Mouse (Mus musculus) small intestine, adult 2 months (tissue): ENCODE measurements around the gene Agrn. TPM values are rescaled to one million over a fixed set of nuclear protein-coding genes. Genes with fewer than 3 reads are reported as not detected.

Source experiments
- H3K27ac ChIP-seq: fragments of 200-500 bp; 2 replicates; pipeline ENCODE4 v1.5.1; 2012; ENCODE audit warnings: low read depth, low read length, control low read depth, inconsistent platforms; ENCODE audit not compliant: insufficient read depth
- H3K27me3 ChIP-seq: fragments of 200-500 bp; 2 replicates; pipeline ENCODE4 v1.6.1; 2012; ENCODE audit warnings: mild to moderate bottlenecking, moderate library complexity, low read length, inconsistent platforms; ENCODE audit not compliant: control insufficient read depth, insufficient read depth
- H3K36me3 ChIP-seq: fragments of 200-500 bp; 2 replicates; pipeline ENCODE4 v1.6.1; 2012; ENCODE audit warnings: mild to moderate bottlenecking, low read length, control low read depth, inconsistent platforms; ENCODE audit not compliant: control insufficient read depth, insufficient read depth
- H3K4me1 ChIP-seq: fragments of 200-500 bp; 2 replicates; pipeline ENCODE4 v1.6.1; 2012; ENCODE audit warnings: low read length, inconsistent platforms, mixed read lengths; ENCODE audit not compliant: control insufficient read depth, insufficient read depth, insufficient read length
- H3K4me3 ChIP-seq: fragments of 200-500 bp; 2 replicates; pipeline ENCODE4 v1.5.1; 2012; ENCODE audit warnings: low read depth, mild to moderate bottlenecking, control low read depth, inconsistent platforms, low read length, moderate library complexity
- CTCF ChIP-seq: fragments of 200-500 bp; IDR thresholded peaks from 2 replicates; pipeline ENCODE4 v1.5.1; 2012; ENCODE audit warnings: low read depth, mild to moderate bottlenecking, control low read depth, inconsistent platforms, low read length, moderate library complexity, mixed read lengths; ENCODE audit not compliant: insufficient replicate concordance, insufficient read length; ENCODE audit errors: extremely low read depth
- POLR2A ChIP-seq: fragments of 200-500 bp; IDR thresholded peaks from 2 replicates; pipeline ENCODE4 v1.6.1; 2012; ENCODE audit warnings: low read depth, mild to moderate bottlenecking, control low read depth, inconsistent platforms, low read length, moderate library complexity
- WGBS: fragments of 180-500 bp; shearing (Covaris S2); methylation state at CpG from one replicate; pipeline ENCODE4 v1.1.7; 2018; 5-methylcytosine and 5-hydroxymethylcytosine counted together
- polyA plus RNA-seq: library from polyadenylated mRNA; depleted of rRNA; stranded (reverse); fragments of >200 nt; gene quantifications from 2 replicates; pipeline ENCODE4 v1.2.3, GENCODE M21; 2012; rRNA removed

Gene Agrn
- polyA plus RNA-seq = 53.6 and 101 TPM in 2 replicates

- H3K4me3 ChIP-seq = peak within 1 kb of the TSS; percentile 82
- H3K36me3 ChIP-seq = 0 out of 2 replicates have a peak, but pooled peaks cover 3% of the 10 kb centered on the region
- under 1% methylated on average over 67 of the region's 88 CpGs for WGBS
- H3K27me3 ChIP-seq = no peaks in the 10 kb centered on the region
- peak within 1 kb of the TSS; percentile 90 for H3K27ac ChIP-seq
- TF ChIP-seq POLR2A (peak; percentile 41; the same call in 1 of the 2 replicates), CTCF (no peak)
- H3K4me1 ChIP-seq = peaks cover 28% of the 10 kb centered on the region; the same call in 1 of the 2 replicates
Observed at GRCm38 (mm10) chr4:156197131-156197828, at the start of gene Agrn. Agrn (minus strand) TSS chr4:156197488.

DNA sequence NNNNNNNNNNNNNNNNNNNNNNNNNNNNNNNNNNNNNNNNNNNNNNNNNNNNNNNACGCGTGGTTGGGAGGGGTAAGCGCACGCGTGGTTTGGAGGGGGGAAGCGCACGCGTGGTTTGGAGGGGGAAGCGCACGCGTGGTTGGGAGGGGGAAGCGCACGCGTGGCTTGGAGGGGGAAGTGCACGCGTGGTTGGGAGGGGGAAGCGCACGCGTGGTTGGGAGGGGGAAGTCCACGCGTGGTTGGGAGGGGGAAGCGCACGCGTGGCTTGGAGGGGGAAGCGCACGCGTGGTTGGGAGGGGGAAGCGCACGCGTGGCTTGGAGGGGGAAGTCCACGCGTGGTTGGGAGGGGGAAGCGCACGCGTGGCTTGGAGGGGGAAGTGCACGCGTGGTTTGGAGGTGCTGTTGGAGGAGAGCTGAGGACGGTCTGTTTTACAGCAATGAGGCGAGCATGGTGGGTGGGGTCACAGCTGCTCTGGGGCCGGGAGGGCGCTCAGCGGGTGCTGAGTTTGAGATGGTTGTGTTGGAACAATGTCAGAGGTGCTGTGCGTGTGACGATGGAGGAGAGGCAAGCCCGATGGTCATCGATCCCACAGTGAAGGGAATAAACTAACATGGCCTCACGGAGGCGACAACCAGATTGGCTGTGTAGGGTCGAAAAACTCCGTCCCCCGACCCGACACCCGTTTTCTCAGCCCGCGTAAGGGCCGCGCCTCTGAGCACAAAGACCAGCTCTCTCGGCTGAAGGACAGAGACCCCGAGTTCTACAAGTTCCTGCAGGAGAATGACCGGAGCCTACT is 39.6 kb upstream of the Agrn start:
- H3K27me3 ChIP-seq = no peaks in the 10 kb centered on the region
- TF ChIP-seq CTCF = no peak
- TF ChIP-seq POLR2A = no peak
- WGBS = 21% methylated on average over 55 of the region's 60 CpGs
- H3K27ac ChIP-seq = no peak overlapping the region
- H3K4me1 ChIP-seq = peaks cover 3% of the 10 kb centered on the region
- peaks cover 26% of the 10 kb centered on the region for H3K36me3 ChIP-seq
- peak overlapping the region; percentile 71 for H3K4me3 ChIP-seq

DNA sequence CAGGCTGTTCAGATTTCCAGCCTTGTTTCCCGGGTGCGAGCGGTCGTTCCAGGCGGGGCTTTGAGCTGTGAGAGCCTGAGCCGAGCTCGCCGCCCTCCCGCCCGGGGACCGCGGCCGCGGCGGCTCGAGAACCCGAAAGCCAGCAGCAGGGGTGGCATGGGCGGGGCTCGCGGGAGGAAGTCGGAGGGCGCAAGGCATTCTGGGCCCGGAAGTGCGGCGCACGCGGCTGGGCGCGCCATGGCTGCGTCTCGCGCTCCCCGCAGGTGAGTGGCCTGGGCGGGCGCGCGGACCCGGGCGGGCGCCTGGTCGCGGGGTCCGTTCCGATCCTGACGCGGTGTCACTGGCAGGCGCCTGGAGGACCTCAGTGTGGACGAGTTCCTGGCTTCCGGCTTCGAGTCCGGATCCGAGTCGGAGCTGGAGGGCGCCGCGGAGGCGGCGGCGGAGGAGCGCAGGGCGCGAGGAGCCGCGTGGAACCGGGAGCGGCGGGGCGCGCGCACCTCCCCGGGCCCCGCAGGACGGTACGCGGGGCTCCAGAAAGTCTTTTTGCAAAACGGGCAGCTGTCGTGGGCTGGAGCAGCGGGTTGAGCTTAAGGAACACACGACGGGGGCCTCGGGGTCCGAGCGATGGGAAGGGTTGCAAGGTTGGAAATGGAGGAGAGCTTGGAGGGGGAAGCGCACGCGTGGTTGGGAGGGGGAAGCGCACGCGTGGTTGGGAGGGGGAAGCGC is 38.7 kb upstream of the Agrn start, which contains the start of gene Noc2l:
TSS of gene Noc2l (plus strand) at position 203 of the 726 bp plus-strand sequence.
- Histone ChIP-seq H3K36me3 (peaks cover 23% of the 10 kb centered on the region), H3K4me1 (peaks cover 3% of the 10 kb centered on the region), H3K27ac (peak within 1 kb of the TSS; percentile 58), H3K4me3 (peak within 1 kb of the TSS; percentile 71), H3K27me3 (no peaks in the 10 kb centered on the region)
- WGBS = under 1% methylated on average over 90 of the region's 90 CpGs
- no peak for TF ChIP-seq CTCF
- TF ChIP-seq POLR2A = 0 out of 2 replicates have a peak, but pooled peaks have one; percentile 28

DNA sequence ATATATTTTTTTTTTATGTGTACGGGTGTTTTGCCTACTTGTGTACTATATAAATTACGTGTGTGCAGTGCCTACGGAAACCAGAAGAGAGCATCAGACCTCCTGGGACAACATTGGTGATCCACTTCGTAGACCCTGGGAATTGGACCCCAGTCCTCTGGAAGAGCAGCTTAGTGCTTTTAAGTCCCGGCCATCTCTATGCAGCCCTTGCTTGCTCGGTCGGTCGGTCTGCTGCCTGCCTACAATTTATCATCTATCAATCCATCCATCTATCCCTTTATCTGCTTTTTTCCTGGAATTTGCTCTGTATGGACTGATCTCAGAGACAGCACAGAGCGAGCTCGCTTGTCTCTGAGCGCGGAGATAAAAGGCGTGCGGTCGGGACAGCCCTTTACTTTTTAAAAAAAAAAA is 38.1 kb upstream of the Agrn start:
- H3K27me3 ChIP-seq = no peaks in the 10 kb centered on the region
- under 1% methylated on average over 15 of the region's 15 CpGs for WGBS

GRCm38 (mm10) chr4:156234701-156235213 is 37.5 kb upstream of the Agrn start, which contains the start of gene Plekhn1:
Plekhn1 (minus strand) TSS chr4:156234857.
- H3K27ac ChIP-seq = peak within 1 kb of the TSS; percentile 50
- H3K4me3 ChIP-seq = peak within 1 kb of the TSS; percentile 71
- H3K4me1 ChIP-seq = peaks cover 3% of the 10 kb centered on the region
- TF ChIP-seq CTCF = no peak
- no peak for TF ChIP-seq POLR2A
- no peaks in the 10 kb centered on the region for H3K27me3 ChIP-seq
- under 1% methylated on average over 38 of the region's 48 CpGs for WGBS
- peaks cover 16% of the 10 kb centered on the region for H3K36me3 ChIP-seq

More for the DNA sequence above, 38.1 kb upstream of the Agrn start:
- Histone ChIP-seq H3K4me3 (peak overlapping the region; percentile 71), H3K4me1 (peaks cover 3% of the 10 kb centered on the region), H3K36me3 (peaks cover 19% of the 10 kb centered on the region), H3K27ac (peak overlapping the region; percentile 50)
- TF ChIP-seq POLR2A (no peak), CTCF (no peak)

- Histone ChIP-seq H3K27ac (no peak overlapping the region), H3K27me3 (no peaks in the 10 kb centered on the region), H3K4me1 (peaks cover 3% of the 10 kb centered on the region), H3K4me3 (peak overlapping the region; percentile 62), H3K36me3 (peaks cover 9% of the 10 kb centered on the region)
- 16% methylated on average over 17 of the region's 17 CpGs for WGBS
- TF ChIP-seq CTCF = no peak
- TF ChIP-seq POLR2A = no peak
Observed at GRCm38 (mm10) chr4:156234021-156234501, 36.8 kb upstream of the Agrn start.
